Mouse (Mus musculus): Measurements from ENCODE around the gene Scube1. TPM values are rescaled to one million over a fixed set of nuclear protein-coding genes. Genes with fewer than 3 reads are reported as not detected.

Scube1 gene
- polyA plus RNA-seq, 1 experiment, result not detected

DNA sequence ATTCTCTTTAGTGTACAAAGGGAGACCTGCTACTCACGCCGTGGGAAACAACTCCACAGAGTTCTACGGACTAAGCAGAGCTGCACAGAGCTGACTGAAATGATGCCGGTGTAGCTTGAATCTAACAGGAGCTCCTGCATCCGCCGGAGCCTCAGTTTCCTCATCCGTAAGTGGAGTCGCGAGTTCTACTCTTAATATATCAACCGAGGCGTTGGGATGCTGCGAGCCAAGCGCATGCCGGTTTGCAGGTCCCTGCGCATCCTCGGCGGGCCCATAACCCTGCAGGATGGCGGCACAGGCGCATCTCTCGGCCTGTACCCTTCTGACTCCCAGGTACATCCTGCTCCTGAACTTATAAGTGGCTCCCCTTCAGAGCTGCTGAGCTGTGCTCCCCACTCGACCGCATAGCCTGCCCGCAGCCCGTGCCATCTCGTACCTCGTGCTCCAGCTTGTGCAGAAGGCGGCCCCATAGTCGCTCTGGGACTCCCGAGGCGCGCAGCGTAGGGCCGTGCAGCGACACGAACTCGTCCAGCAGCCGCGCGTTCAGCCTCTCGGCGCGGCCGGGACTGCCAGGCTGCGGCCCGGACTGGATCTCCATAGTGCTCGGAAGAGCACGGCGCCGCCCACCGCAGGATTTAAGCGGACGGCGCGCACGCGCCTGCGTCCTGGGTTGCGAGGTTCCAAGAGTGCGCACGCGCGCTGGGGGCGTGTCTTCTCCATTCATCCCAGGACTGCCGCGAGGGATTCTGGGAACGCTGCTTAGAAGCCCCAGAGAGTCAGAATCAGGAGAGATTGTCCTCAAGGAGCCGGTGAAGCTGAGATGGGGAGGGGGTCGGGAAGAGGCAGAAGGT lies 130.1 kb downstream of the Scube1 start, which contains the start of gene Ttll12:
Gene Ttll12 (minus strand): TSS at position 645 of the 851 bp plus-strand sequence.
- Histone ChIP-seq H3K36me3 (ENCODE audit: control insufficient read depth, insufficient read depth) (peaks cover 21% of the 10 kb centered on the region), H3K4me3 (ENCODE audit: insufficient read depth, poor library complexity, severe bottlenecking) (peak within 1 kb of the TSS; percentile 95), H3K27me3 (ENCODE audit: control insufficient read depth, insufficient read depth, insufficient read length) (no peaks in the 10 kb centered on the region), H3ac (ENCODE audit: control insufficient read depth, insufficient read length, low read depth) (peak within 1 kb of the TSS; percentile 84), H3K79me3 (ENCODE audit: low read depth) (peaks cover 48% of the 10 kb centered on the region), H3K79me2 (ENCODE audit: control insufficient read depth, insufficient read depth) (peaks cover 53% of the 10 kb centered on the region)
- peak; percentile 83 for TF ChIP-seq MAX (IDR thresholded peaks at IDR 0.05)
- TF ChIP-seq MYOG (IDR thresholded peaks at IDR 0.05; ENCODE audit: control insufficient read depth, extremely low read depth, insufficient read length), result no peak
- TF ChIP-seq USF1 (IDR thresholded peaks at IDR 0.05; ENCODE audit: low read depth), result no peak
- TF ChIP-seq FOSL1 (IDR thresholded peaks at IDR 0.05; ENCODE audit: insufficient read depth, low read length, poor library complexity, severe bottlenecking), result no peak
- no peak for TF ChIP-seq MYOD1 (IDR thresholded peaks at IDR 0.05; ENCODE audit: control insufficient read depth, insufficient read length, low read depth)
- no peak for TF ChIP-seq CEBPB (IDR thresholded peaks at IDR 0.05; ENCODE audit: low read depth)

GRCm38 (mm10) chr15:83593702-83594512 lies 130.9 kb downstream of the Scube1 start:
- Histone ChIP-seq H3K27me3 (ENCODE audit: control insufficient read depth, insufficient read depth, insufficient read length) (no peaks in the 10 kb centered on the region), H3K36me3 (ENCODE audit: control insufficient read depth, insufficient read depth) (peaks cover 24% of the 10 kb centered on the region), H3K4me3 (ENCODE audit: insufficient read depth, poor library complexity, severe bottlenecking) (peak overlapping the region; percentile 95), H3K79me2 (ENCODE audit: control insufficient read depth, insufficient read depth) (peaks cover 61% of the 10 kb centered on the region), H3K79me3 (ENCODE audit: low read depth) (peaks cover 53% of the 10 kb centered on the region), H3ac (ENCODE audit: control insufficient read depth, insufficient read length, low read depth) (peak overlapping the region; percentile 84)
- no peak for TF ChIP-seq MAX (IDR thresholded peaks at IDR 0.05)
- no peak for TF ChIP-seq MYOG (IDR thresholded peaks at IDR 0.05; ENCODE audit: control insufficient read depth, extremely low read depth, insufficient read length)
- no peak for TF ChIP-seq CEBPB (IDR thresholded peaks at IDR 0.05; ENCODE audit: low read depth)
- no peak for TF ChIP-seq FOSL1 (IDR thresholded peaks at IDR 0.05; ENCODE audit: insufficient read depth, low read length, poor library complexity, severe bottlenecking)
- TF ChIP-seq USF1 (IDR thresholded peaks at IDR 0.05; ENCODE audit: low read depth), result peak; percentile 80

GRCm38 (mm10) chr15:83593189-83593585 lies 131.6 kb downstream of the Scube1 start:
- Histone ChIP-seq H3K4me3 (ENCODE audit: insufficient read depth, poor library complexity, severe bottlenecking) (peak overlapping the region; percentile 95), H3K79me3 (ENCODE audit: low read depth) (peaks cover 54% of the 10 kb centered on the region), H3K27me3 (ENCODE audit: control insufficient read depth, insufficient read depth, insufficient read length) (no peaks in the 10 kb centered on the region), H3ac (ENCODE audit: control insufficient read depth, insufficient read length, low read depth) (peak overlapping the region; percentile 47), H3K36me3 (ENCODE audit: control insufficient read depth, insufficient read depth) (peaks cover 31% of the 10 kb centered on the region), H3K79me2 (ENCODE audit: control insufficient read depth, insufficient read depth) (peaks cover 67% of the 10 kb centered on the region)
- TF ChIP-seq MYOG (IDR thresholded peaks at IDR 0.05; ENCODE audit: control insufficient read depth, extremely low read depth, insufficient read length) (no peak), MYOD1 (IDR thresholded peaks at IDR 0.05; ENCODE audit: control insufficient read depth, insufficient read length, low read depth) (peak; percentile 3), CEBPB (IDR thresholded peaks at IDR 0.05; ENCODE audit: low read depth) (no peak), CTCF (IDR thresholded peaks at IDR 0.05; ENCODE audit: control insufficient read depth, insufficient read depth, insufficient read length) (no peak), FOSL1 (IDR thresholded peaks at IDR 0.05; ENCODE audit: insufficient read depth, low read length, poor library complexity, severe bottlenecking) (peak; percentile 35), MAX (IDR thresholded peaks at IDR 0.05) (peak; percentile 24), USF1 (IDR thresholded peaks at IDR 0.05; ENCODE audit: low read depth) (no peak)

- no peak overlapping the region for H3K4me3 ChIP-seq (ENCODE audit: insufficient read depth, poor library complexity, severe bottlenecking)
- H3K27me3 ChIP-seq (ENCODE audit: control insufficient read depth, insufficient read depth, insufficient read length), result no peaks in the 10 kb centered on the region
- H3K36me3 ChIP-seq (ENCODE audit: control insufficient read depth, insufficient read depth), result peaks cover 37% of the 10 kb centered on the region
- TF ChIP-seq MYOD1 (IDR thresholded peaks at IDR 0.05; ENCODE audit: control insufficient read depth, insufficient read length, low read depth), result no peak
- no peak for TF ChIP-seq CTCF (IDR thresholded peaks at IDR 0.05; ENCODE audit: control insufficient read depth, insufficient read depth, insufficient read length)
- no peak for TF ChIP-seq USF1 (IDR thresholded peaks at IDR 0.05; ENCODE audit: low read depth)
- no peak for TF ChIP-seq MAX (IDR thresholded peaks at IDR 0.05)
- TF ChIP-seq CEBPB (IDR thresholded peaks at IDR 0.05; ENCODE audit: low read depth), result no peak
- no peak for TF ChIP-seq FOSL1 (IDR thresholded peaks at IDR 0.05; ENCODE audit: insufficient read depth, low read length, poor library complexity, severe bottlenecking)
- no peak for TF ChIP-seq MYOG (IDR thresholded peaks at IDR 0.05; ENCODE audit: control insufficient read depth, extremely low read depth, insufficient read length)
- peaks cover 71% of the 10 kb centered on the region for H3K79me2 ChIP-seq (ENCODE audit: control insufficient read depth, insufficient read depth)
- peaks cover 54% of the 10 kb centered on the region for H3K79me3 ChIP-seq (ENCODE audit: low read depth)
- peak overlapping the region; percentile 38 for H3ac ChIP-seq (ENCODE audit: control insufficient read depth, insufficient read length, low read depth)
Observed at GRCm38 (mm10) chr15:83592260-83593188, 132.3 kb downstream of the Scube1 start.

DNA sequence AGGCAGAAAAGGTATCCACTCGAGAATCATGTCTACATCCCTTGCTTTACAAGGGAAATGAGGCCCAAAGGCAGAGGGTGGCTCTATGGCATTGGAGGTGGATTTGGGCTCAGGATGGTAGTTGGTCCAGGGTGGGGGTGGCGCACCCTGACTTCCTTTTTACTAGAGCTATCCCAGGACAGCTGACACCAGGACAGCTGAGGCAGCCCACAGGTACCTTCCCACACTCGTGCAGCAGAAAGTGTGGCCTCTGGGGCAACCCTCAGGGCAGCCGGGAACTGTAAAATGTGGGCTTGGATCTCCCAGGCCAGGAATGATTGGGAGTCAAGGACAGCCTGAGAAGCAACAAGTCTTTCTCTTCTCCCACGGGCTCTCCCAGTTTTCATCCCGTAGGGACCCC lies 133.1 kb downstream of the Scube1 start:
- peaks cover 54% of the 10 kb centered on the region for H3K79me3 ChIP-seq (ENCODE audit: low read depth)
- peaks cover 71% of the 10 kb centered on the region for H3K79me2 ChIP-seq (ENCODE audit: control insufficient read depth, insufficient read depth)
- H3K36me3 ChIP-seq (ENCODE audit: control insufficient read depth, insufficient read depth), result peaks cover 44% of the 10 kb centered on the region
- H3ac ChIP-seq (ENCODE audit: control insufficient read depth, insufficient read length, low read depth), result no peak overlapping the region
- TF ChIP-seq MAX (IDR thresholded peaks at IDR 0.05) (no peak), FOSL1 (IDR thresholded peaks at IDR 0.05; ENCODE audit: insufficient read depth, low read length, poor library complexity, severe bottlenecking) (no peak), MYOG (IDR thresholded peaks at IDR 0.05; ENCODE audit: control insufficient read depth, extremely low read depth, insufficient read length) (no peak), USF1 (IDR thresholded peaks at IDR 0.05; ENCODE audit: low read depth) (no peak), CTCF (IDR thresholded peaks at IDR 0.05; ENCODE audit: control insufficient read depth, insufficient read depth, insufficient read length) (no peak), CEBPB (IDR thresholded peaks at IDR 0.05; ENCODE audit: low read depth) (no peak), MYOD1 (IDR thresholded peaks at IDR 0.05; ENCODE audit: control insufficient read depth, insufficient read length, low read depth) (no peak)
- no peaks in the 10 kb centered on the region for H3K27me3 ChIP-seq (ENCODE audit: control insufficient read depth, insufficient read depth, insufficient read length)
- no peak overlapping the region for H3K4me3 ChIP-seq (ENCODE audit: insufficient read depth, poor library complexity, severe bottlenecking)
